Mouse (Mus musculus) C2C12 (cell line): ENCODE measurements around the gene Slc6a1.

Experiments used
- CTCF ChIP-seq: IDR thresholded peaks from one replicate; pipeline ENCODE4 v1.5.1; 2011; ENCODE audit not compliant: control insufficient read depth, insufficient read depth, insufficient read length
- MAX ChIP-seq: IDR thresholded peaks from one replicate; pipeline ENCODE4 v1.6.1; 2011; ENCODE audit warnings: mild to moderate bottlenecking, control low read depth
- MYOD1 ChIP-seq: IDR thresholded peaks from one replicate; pipeline ENCODE4 v1.6.1; 2011; ENCODE audit warnings: low read depth; ENCODE audit not compliant: control insufficient read depth, insufficient read length
- USF1 ChIP-seq: IDR thresholded peaks from one replicate; pipeline ENCODE4 v1.6.1; 2011; ENCODE audit warnings: low read depth, mild to moderate bottlenecking, control low read depth, moderate library complexity

- TF ChIP-seq MAX: no peak
- TF ChIP-seq USF1: no peak
- no peak for TF ChIP-seq CTCF
- TF ChIP-seq MYOD1: no peak
Measured at GRCm38 (mm10) chr6:114245665-114246064, 36.8 kb upstream of the Slc6a1 start.
